Mouse (Mus musculus): Measurements from ENCODE around the gene Zfp174. TPM values are rescaled to one million over a fixed set of nuclear protein-coding genes. Genes with fewer than 3 reads are reported as not detected.
A peak's percentile ranks its signal among the peaks of the same experiment; 100 is the strongest.
"Not testable (repeated sequence)": the region's sequence is repeated elsewhere in the genome, so short reads cannot be mapped to it uniquely, and the experiment has no call there.

Zfp174 gene
- total RNA-seq, 2 experiments from 2014 or later, result 1.5 to 1.7 TPM

- no peak overlapping the region for H3K27ac ChIP-seq
- DNase-seq, result no peak
- no peak overlapping the region for H3K4me3 ChIP-seq
- intact Hi-C loops (cut with DNase I), result loop anchor here (5.0 to 10.0 kb wide), 3 partner anchors 34 to 154 kb away; partner anchors contain the start of genes Gm20695, Slx4, Zfp263 and Zfp597
- TF ChIP-seq CTCF (IDR thresholded peaks at IDR 0.05), result peak; percentile 28; the same call in 1 of the 2 replicates
Measured at GRCm38 (mm10) chr16:3848416-3848815, 1.3 kb downstream of the Zfp174 start.

- DNase-seq; intact Hi-C loops (cut with DNase I); H3K4me3 ChIP-seq; H3K27ac ChIP-seq: not testable (repeated sequence)
Measured at GRCm38 (mm10) chr16:3851301-3851700, 4.2 kb downstream of the Zfp174 start.

GRCm38 (mm10) chr16:3852586-3852985 is 5.5 kb downstream of the Zfp174 start:
- DNase-seq, result no peak
- TF ChIP-seq CTCF (IDR thresholded peaks at IDR 0.05), result no peak
- intact Hi-C loops (cut with DNase I), result no loop called here
- no peak overlapping the region for H3K27ac ChIP-seq
- no peak overlapping the region for H3K4me3 ChIP-seq

GRCm38 (mm10) chr16:3854437-3855182 is 7.5 kb downstream of the Zfp174 start:
- Histone ChIP-seq H3K27ac (no peak overlapping the region), H3K4me3 (no peak overlapping the region)
- DNase-seq, result no peak
- intact Hi-C loops (cut with DNase I), result no loop called here
- no peak for TF ChIP-seq CTCF (IDR thresholded peaks at IDR 0.05)

- intact Hi-C loops (cut with DNase I), result no loop called here
- Histone ChIP-seq H3K4me3 (no peak overlapping the region), H3K27ac (no peak overlapping the region)
- no peak for DNase-seq
- TF ChIP-seq CTCF (IDR thresholded peaks at IDR 0.05), result no peak
Measured at GRCm38 (mm10) chr16:3855776-3856175, 8.7 kb downstream of the Zfp174 start.

- Histone ChIP-seq H3K27ac (no peak overlapping the region), H3K4me3 (no peak overlapping the region)
- intact Hi-C loops (cut with DNase I), result no loop called here
- no peak for TF ChIP-seq CTCF (IDR thresholded peaks at IDR 0.05)
- no peak for DNase-seq
Measured at GRCm38 (mm10) chr16:3859254-3859653, 12.2 kb downstream of the Zfp174 start.

- H3K27ac ChIP-seq, result peak overlapping the region; percentile 86
- intact Hi-C loops (cut with DNase I), result no loop called here
- no peak for TF ChIP-seq CTCF (IDR thresholded peaks at IDR 0.05)
- peak overlapping the region; percentile 82 for H3K4me3 ChIP-seq
- no peak for DNase-seq
Measured at GRCm38 (mm10) chr16:3871815-3872214, 24.7 kb downstream of the Zfp174 start.

GRCm38 (mm10) chr16:3872216-3873047 is 25.4 kb downstream of the Zfp174 start, which contains the start of gene Naa60:
Gene Naa60, plus strand, starts transcription at chr16:3872375.
- intact Hi-C loops (cut with DNase I), result no loop called here
- no peak for TF ChIP-seq CTCF (IDR thresholded peaks at IDR 0.05)
- peak within 1 kb of the TSS; percentile 86 for H3K27ac ChIP-seq
- peak within 1 kb of the TSS; percentile 82 for H3K4me3 ChIP-seq
- DNase-seq, result peak; percentile 93

- Histone ChIP-seq H3K4me3 (no peak overlapping the region), H3K27ac (peak overlapping the region; percentile 24; the same call in 1 of the 2 replicates)
- TF ChIP-seq CTCF (IDR thresholded peaks at IDR 0.05), result no peak
- intact Hi-C loops (cut with DNase I), result no loop called here
- DNase-seq, result no peak
Measured at GRCm38 (mm10) chr16:3876346-3876745, 29.3 kb downstream of the Zfp174 start.

- intact Hi-C loops (cut with DNase I), result loop anchor here (1.0 to 10.0 kb wide), 3 partner anchors 24 to 140 kb away; partner anchors contain the start of genes 1700037C18Rik, Cluap1, Zfp174 and Zfp263
- peak; percentile 43 for TF ChIP-seq CTCF (IDR thresholded peaks at IDR 0.05)
- DNase-seq, result peak; percentile 97
- H3K4me3 ChIP-seq, result peak within 1 kb of the TSS; percentile 89
- peak within 1 kb of the TSS; percentile 99 for H3K27ac ChIP-seq
Measured at GRCm38 (mm10) chr16:3884201-3885064, 37.4 kb downstream of the Zfp174 start, which contains the start of the genes Zfp597 and Gm20695. Gene Zfp597, minus strand, starts transcription at chr16:3884561. Gene Gm20695, plus strand, starts transcription at chr16:3884648.

- TF ChIP-seq CTCF (IDR thresholded peaks at IDR 0.05), result no peak
- Histone ChIP-seq H3K27ac (peak overlapping the region; percentile 99), H3K4me3 (peak overlapping the region; percentile 89)
- no peak for DNase-seq
- intact Hi-C loops (cut with DNase I), result loop anchor here (10.0 kb wide), 1 partner anchor 140 kb away; the partner anchor contains the start of gene Zfp263
Measured at GRCm38 (mm10) chr16:3885065-3885670, 38.1 kb downstream of the Zfp174 start.

Measured in gastrocnemius, adult 2 months (tissue).